Mouse (Mus musculus) spleen, adult 12 weeks (tissue): ENCODE results near the gene Clmp.
A peak's percentile ranks its signal among the peaks of the same experiment; 100 is the strongest.
"Not testable (repeated sequence)": the region's sequence is repeated elsewhere in the genome, so short reads cannot be mapped to it uniquely, and the experiment has no call there.

ENCODE experiments used
- DNase-seq: peaks from one replicate; pipeline ENCODE4 v3.0.0; 2022; ENCODE audit warnings: low spot score

Gene Clmp

DNA sequence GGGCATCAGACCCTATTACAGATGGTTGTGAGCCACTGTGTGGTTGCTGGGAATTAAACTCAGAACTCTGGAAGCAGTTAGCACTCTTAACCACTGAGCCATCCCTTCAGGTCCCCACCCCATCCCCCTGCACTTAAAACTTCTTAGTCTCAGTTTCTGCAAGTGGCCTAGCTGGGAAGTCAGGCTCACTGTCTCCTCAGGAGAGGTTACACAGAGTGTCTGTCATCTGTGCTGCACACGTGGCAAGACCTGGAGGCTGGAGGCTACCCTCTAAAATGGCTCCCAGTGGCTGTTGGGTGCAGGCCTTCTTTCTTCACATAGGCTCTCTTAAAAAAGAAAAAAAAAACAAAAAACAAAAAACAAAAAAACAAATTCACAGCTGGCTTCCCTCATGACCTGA lies 90.3 kb downstream of the Clmp start:
- no peak for DNase-seq

DNA sequence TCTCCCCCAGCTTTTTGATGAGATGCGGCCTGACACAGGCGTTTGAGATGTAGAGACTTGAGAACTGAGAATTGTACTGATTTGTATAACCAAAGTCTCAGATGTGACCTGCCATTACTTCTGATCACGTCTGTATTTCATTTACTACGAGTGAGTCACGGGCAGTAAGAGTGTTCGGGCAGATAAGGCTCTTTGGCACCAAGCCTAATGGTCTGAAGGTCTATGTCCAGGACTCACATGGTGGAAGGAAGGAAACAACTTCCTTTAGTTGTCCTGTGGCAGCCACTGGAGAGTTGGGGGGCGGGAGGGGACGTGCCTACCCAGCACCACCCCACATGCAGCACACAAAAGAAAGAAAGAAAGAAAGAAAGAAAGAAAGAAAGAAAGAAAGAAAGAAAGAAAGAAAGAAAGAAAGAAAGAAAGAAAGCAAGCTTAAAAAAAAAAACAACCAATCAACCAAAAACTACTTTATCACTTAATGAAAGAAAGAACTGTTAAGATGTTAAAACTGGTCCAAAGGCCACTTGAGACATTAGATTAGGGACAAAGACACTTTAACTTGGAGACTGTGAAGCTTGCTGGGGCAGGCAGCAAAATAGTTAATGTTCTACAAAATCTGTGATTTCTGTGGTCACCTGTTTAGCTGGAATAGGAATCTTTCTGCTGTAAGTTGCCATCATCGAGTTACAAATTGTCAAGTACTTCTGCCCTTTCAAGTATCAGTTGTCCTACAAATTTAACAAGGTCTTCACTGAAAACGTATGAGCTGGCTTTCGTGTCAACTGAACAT lies 90.9 kb downstream of the Clmp start:
- no peak for DNase-seq

DNA sequence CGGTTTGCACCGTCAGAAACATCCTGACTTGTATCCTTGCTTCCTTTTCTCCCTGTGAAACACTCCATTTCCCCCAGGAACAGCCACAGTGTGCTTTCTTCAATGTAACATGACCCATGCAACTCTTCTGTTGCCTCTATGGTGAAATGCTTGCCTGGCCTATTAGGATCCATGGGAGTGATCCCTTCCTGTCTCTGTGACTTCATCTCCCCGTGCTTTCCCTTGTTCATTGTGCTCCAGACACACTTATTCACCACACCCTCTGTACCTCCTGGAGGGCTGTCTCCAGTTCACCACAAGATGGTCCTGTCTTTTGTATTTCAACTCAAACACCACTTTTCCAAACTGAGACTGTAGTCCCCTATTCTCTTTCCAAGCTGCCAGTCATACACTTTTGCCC lies 94.3 kb downstream of the Clmp start:
- no peak for DNase-seq

DNA sequence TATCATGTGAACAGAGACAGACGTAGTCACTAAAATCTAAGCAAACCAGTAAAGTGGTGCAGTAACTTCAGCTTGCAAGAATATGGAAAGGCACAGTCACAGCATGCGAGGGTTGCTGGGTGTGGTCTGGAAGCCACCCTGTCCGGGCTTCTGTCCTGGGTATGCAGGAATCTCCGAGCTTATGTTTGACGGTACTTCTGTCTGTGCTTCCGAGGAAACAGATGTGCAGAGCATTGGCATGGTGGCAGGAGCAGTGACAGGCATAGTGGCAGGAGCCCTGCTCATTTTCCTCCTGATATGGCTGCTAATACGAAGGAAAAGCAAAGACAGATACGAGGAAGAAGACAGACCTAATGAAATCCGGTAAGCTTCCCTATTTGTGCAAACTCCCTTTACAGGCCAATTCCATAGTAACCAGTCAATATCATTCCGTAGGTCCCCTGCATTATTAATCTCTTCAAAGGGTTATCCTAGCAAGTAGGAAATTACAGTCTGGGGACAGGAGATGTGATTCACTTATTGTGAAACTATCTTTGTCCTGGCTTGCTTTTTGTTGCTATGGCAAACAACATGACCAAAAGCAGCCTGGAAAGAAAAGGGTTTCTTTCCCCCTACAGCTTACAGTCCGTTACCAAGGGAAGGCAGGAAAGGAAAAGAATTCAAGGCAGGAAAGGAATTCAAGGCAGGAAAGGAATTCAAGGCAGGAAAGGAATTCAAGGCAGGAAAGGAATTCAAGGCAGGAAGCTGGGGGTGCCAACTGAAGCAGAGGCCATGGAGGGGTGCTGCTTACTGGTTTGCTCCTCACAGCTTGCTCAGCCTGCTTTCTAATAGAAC lies 95.3 kb downstream of the Clmp start:
- no peak for DNase-seq

DNA sequence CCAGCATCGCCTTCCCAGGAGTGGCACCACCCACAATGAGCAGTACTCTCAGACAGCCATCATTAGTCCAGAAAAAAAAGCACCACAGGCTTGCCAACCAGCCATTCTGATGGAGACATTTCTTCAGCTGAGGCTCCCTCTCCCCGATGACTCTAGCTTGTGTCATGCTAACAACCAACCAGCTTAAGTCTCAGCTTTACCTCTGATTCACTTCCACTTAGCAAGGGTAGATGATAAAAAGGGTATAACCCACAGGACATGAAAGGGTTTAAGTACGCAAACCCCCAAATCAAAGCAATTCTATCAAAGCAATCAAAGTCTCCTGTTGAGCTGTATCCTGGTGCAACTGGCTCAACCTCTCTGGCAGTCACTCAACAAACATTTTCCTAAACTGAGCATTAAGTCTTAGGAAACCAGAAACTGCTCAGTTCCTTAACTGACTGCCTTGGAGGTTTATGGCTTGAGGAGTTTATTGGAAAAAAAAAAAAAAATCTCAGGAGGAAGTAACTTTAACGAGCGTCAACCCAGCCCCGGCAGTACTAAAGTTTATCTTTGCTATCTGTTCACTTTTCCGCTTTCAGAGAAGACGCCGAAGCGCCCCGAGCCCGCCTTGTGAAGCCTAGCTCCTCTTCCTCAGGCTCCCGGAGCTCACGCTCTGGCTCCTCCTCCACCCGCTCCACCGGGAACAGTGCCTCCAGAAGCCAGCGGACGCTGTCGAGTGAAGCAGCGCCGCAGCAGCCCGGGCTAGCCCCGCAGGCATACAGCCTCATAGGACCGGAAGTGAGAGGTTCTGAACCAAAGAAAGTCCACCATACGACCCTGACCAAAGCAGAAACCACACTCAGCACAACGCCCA lies 96.2 kb downstream of the Clmp start:
- DNase-seq = no peak

DNA sequence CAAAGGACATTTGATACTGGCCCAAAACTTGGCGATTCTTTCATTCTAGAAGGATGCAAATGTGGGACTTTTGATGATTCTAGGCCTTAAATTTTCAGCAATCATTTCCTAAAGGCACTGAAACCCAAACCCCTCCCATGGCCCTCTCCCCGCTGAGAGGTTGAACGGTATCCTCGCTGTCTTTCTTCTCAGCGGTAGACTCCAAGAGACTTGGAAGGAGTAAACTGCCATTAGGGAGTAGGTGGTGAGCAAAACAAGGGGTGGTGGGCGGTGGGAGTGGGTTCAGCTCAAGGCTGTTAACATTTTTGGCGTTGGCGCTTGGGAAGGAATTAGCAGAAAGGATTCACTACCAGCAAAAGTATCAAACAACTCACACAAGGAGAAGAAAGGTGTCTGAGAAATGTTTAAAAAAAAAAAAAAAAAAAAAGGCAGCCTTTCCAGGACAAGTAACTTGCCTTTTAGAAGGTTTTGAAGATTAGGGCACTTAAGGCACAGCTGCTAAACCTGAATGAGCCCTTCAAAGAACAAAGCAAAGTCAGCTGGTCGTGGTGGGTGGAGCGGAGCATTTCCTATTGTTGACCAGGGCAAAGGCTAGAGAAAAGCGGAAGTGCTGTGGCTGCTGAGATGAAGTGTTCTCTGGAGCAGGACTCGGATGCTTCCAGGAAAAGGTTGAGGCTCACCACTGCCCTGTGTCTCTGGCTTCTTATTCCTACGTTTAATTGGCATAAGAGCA lies 98.0 kb downstream of the Clmp start:
- no peak for DNase-seq

DNA sequence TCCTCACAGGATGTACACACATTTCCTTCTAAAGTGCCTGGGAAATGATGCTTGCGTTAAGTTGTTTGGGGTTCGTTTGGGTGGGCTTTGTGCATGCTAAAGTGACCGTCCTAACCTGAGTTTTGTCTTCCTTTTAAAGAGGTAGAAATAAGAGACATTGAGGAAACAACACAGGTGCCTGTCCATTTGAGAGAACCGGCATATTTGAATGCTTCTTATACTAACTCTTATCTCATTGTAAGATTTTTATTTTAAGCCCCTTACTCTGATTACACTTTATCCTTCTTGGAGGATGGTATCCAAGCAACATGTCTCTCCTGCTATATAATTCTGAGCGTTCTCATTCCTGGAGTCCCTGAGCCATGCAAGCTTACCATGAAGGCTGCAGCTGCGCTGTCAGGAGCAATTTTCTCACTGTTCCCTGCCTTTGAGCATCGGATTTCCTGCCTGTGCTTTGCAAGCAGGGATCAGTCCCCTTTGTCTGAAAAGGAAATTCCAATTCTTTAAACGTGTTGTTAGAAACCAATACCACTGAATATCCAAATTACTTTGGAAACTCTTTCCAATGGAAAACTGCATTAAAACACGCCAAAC lies 98.7 kb downstream of the Clmp start:
- DNase-seq = no peak

DNA sequence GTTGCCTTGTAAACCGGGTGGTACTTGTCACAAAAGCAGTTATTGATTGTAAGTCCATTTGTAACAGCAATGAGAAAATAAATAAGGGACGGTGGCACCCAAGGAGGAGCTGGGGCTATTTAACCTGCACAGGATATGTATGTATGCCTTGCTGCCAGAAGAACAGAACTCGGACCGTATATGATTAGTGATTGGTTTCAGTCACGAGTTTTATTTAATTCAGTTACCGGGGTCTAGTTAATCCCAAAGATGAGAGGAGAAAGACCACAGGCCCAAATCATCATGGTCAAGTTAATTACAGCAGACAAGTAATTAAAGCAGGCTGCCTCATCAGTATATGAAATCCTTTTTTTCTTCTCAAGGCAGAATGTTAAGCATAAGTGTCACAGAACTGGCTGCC lies 99.7 kb downstream of the Clmp start:
- DNase-seq = no peak

DNA sequence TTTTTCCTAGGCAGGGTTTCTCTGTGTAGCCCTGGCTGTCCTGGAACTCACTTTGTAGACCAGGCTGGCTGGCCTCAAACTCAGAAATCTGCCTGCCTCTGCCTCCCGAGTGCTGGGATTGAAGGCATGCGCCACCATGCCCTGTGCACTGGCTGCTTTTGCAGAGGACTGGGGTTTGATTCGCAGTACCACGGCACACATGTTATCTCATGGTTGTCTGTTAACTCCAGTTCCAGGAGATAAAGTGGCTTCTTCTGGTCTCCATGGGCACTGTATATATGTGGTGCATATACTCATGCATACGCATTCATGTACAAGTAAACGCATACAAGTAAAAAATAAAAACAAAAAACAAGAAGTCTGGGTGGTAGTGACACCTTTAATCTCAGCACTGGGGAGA lies 101.1 kb downstream of the Clmp start:
- DNase-seq = not testable (repeated sequence)

DNA sequence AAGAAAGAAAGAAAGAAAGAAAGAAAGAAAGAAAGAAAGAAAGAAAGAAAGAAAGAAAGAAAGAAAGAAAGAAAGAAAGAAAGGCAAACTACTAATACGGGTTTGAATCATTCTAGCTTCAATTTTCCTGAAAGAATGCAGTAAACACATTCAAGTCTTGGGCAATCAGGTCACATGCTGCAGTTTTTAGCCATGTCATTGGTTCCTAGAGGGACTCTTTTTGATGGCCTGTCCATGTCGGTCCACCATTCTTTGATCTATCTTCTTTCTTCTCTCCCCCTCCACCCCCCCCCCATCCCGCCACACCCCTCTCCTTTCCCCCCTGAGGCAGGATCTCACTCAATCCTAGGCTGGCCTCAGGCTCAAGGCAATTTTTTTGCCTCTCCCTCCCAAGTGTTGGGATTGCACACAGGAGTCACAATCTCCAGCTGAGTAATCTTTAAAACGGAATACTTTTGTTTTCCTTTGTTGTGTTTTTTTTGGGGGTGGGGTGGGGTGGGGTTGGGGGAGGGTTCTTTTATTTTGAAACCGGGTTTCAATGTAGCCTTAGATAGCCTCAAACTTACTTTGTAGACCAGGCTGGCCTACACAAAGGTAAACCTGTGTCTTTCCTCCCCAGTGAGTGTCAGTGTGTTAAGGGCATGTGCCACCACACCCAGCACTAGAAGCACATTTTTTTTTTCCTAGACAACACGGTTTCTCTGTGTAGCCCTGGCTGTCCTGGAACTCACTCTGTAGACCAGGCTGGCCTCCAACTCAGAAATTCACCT lies 106.3 kb downstream of the Clmp start:
- no peak for DNase-seq

DNA sequence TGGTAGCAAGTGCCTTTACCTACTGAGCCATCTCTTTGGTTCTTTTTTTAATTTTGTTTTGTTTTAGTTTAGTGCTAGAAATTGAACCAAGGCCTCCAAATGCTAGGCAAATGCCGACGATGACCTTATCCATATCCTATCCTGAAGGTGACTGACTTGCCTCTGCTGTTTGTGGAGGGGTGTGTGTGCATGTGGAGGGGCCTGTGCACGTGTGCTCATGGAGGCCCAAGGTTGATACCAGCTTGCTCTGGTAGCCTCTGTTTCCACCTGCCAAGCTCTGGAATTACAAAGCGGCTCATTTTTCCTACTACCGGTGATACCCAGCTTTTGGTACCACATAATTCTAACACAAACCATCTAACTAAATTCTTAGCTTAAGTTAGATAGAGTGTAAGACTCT lies 107.8 kb downstream of the Clmp start:
- no peak for DNase-seq

DNA sequence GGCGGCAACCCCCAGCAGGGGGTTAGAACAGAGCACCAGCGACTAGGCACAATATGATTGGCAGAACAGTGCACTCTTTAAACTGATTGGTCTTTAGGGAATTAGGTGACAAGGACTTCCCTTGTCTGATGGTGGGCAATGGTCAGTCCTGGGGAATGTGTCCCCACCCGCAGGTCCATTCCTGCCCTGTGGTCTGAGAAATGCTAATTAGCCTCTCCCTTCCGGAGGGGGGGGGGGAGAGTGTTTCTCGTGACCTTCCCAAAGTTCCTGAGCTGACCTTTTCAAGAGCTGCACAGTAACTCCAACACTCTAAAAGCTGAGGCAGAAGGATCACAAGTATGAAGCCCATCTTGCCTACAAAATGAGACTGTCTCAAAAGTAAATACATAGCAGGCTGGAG lies 108.5 kb downstream of the Clmp start:
- no peak for DNase-seq

DNA sequence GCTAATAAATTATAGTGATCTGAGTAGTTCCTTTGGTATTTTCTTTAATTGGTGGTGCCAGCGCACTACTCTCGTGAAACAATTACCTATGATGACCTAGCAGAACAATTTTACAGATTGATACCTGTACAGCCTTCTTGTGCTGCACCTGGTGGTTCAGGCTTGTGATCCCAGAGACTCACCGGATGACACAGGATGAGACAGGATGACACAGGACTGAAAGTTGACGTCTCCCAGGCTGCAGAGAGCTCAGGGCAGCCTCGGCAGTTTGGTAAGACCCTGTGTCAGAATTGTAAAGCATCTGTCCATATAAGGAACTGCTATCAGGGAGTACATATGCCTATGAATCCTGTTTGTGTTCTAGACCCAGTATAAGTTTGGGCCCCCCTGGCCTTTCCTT lies 109.2 kb downstream of the Clmp start:
- DNase-seq = no peak

DNA sequence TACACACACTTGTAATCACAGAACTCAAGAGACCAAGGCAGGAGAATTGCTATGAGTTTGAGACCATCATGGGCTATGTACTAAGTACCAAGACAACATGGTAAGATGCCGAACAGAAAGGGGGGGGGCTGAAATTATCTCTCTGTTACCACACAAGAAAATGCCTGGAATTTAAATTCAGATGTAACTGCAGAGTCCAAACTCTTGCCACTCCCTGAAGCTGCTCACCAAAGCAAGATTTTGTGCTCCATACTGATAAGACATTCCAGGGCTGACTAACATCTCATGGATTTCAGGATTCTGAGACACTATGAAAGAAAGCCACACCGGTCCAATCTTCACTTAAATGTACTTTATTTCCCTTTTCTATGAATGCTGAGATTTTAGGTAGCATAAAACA lies 109.8 kb downstream of the Clmp start:
- no peak for DNase-seq

DNA sequence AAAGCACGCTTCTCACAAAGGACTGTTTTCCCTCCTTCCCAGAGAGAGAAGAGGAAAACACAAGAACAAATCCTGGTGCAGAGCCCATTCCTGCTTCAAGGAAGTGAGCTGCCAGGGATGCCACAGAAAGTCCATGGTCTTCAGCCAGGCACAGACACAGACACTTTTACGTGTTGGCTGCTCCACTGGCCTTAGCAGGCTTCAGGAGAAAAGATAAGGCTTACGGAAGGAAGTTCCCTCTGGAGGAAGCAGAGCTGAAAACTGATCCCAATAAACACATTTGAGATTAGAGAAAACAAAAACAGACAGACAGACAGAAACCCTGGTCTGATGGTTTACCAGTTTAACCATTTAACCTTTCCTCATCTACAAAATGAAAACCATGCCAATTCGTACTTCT lies 110.3 kb downstream of the Clmp start:
- no peak for DNase-seq

DNA sequence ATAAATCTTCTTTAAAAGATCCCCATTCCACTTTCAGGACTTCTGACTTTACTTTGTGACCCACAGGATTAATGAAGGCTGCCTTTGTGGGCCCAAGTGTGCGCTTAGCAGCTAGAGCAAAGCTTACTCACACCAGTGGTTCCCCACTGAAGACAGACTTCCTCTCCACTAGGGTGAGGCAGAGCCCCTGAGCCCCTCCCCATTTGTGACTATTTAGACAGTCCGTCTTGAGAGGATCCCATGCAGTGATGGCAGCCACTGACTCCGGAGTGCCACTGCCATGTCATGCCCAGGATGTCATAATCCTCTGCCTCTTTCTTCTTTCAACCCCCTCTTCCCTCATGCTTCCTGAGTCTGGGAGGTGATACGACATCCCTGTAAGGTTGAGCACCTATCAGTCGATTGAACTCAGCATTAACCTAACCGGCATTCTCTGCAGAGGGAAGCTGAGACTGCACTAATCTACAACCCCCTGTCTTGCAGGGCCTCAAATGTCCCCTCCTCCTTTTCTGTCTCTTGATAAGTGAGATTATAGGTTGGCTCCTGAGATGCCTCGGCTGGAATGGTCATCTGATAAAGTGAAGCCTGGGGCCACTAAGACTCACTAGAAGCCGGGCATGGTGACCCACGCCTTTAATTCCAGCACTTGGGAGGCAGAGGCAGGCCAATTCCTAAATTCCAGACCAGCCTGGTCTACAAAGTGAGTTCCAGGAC lies 112.6 kb downstream of the Clmp start:
- DNase-seq = no peak

DNA sequence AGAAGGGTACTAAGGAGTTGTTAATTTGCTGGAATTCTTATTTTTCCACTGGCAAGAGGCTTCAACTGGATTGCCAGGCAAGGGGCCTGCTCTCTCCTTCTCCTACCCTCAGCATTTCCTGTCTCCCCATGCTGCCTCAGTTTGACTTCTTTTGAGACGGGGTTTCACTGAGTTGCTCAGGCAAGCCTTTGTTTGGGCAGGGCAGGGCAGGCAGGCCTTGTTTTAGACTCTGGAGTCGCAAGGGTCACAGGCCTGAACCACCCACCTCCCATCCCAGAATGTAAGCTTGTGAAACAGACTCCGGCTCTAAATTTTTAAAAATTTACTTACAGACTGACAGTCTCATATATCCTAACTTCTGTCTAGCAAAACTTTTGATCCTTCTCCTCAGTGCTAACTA lies 113.3 kb downstream of the Clmp start:
- no peak for DNase-seq

DNA sequence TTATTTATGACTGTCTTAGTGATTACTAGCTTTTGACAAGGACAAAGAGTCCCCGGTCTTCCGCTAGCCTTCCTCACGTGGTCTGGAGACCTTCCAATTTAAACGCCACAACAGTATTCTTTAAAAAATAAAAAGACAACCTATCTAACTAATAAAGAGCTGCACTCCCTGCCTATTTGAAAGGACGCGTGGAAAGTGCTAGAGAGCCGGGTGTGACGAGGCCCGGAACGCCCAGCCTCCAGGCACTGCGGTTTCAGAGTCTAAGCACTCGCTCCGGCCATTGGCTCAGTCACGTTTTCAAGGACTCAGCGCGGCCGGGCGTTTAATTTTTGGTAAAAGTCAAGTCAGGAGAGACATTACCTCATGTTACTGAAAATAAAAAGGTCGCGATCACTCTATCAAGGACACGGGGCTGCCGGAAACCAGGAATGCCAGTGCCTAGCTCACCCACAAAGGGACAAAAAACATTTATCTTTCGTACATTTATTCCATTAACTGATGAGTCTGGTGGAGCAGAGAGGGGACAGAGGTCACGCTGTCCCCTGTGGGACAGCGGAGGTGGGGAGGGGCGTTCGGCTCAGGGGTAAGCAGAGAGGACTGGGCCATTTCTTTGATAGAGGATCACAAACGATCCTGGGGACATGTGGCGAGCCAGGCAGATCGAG lies 114.2 kb downstream of the Clmp start:
- peak; percentile 63 for DNase-seq
